Mouse (Mus musculus) gonadal fat pad, adult 2 months (tissue): ENCODE results near the gene Olfr1015. TPM values are rescaled to one million over a fixed set of nuclear protein-coding genes. Genes with fewer than 3 reads are reported as not detected.

Experiments used
- DNase-seq: peaks from one replicate; pipeline ENCODE4 v3.0.0-alpha.2; 2012; ENCODE audit warnings: low read depth
- polyA plus RNA-seq: library from polyadenylated mRNA; depleted of rRNA; stranded (reverse); fragments of >200 nt; gene quantifications from 2 replicates; pipeline ENCODE4 v1.2.3, GENCODE M21; 2012; rRNA removed

Olfr1015 gene
- not detected in 2 replicates for polyA plus RNA-seq

- no peak for DNase-seq
These were observed at the start of gene Olfr1015 for GRCm38 (mm10) chr2:85781717-85782116. Olfr1015 (plus strand) TSS chr2:85782017.

- no peak for DNase-seq
These were observed 28.0 kb upstream of the Olfr1015 start for GRCm38 (mm10) chr2:85753822-85754221.

- no peak for DNase-seq
These were observed 19.2 kb upstream of the Olfr1015 start, which contains the start of gene Olfr1012 for GRCm38 (mm10) chr2:85762666-85763065. Olfr1012 (minus strand) TSS chr2:85762766.

- no peak for DNase-seq
These were observed 15.0 kb upstream of the Olfr1015 start, which contains the start of gene Olfr1013 for GRCm38 (mm10) chr2:85766798-85767197. Olfr1013 (plus strand) TSS chr2:85767098.

- no peak for DNase-seq
These were observed 9.4 kb upstream of the Olfr1015 start, which contains the start of gene Olfr1014 for GRCm38 (mm10) chr2:85772413-85772812. Olfr1014 (plus strand) TSS chr2:85772713.

GRCm38 (mm10) chr2:85792331-85792730, 10.5 kb downstream of the Olfr1015 start:
- no peak for DNase-seq

GRCm38 (mm10) chr2:85802444-85802843, 20.6 kb downstream of the Olfr1015 start, which contains the start of gene Olfr1016:
Olfr1016 (minus strand) TSS chr2:85802544.
- DNase-seq, result no peak

GRCm38 (mm10) chr2:85804501-85804900, 22.7 kb downstream of the Olfr1015 start:
- DNase-seq, result no peak

GRCm38 (mm10) chr2:85818179-85818578, 36.4 kb downstream of the Olfr1015 start, which contains the start of gene Olfr1018:
Olfr1018 (plus strand) TSS chr2:85818479.
- DNase-seq, result no peak

Other genes starting within 250 kb of the Olfr1015 start
- gene Olfr996, start 202.8 kb upstream of the Olfr1015 start, polyA plus RNA-seq, result not detected in 2 replicates
- gene Olfr998, start 193.1 kb upstream of the Olfr1015 start, polyA plus RNA-seq, result not detected in 2 replicates
- gene Olfr1000, start 170.1 kb upstream of the Olfr1015 start, polyA plus RNA-seq, result not detected in 2 replicates
- gene Olfr1002, start 131.3 kb upstream of the Olfr1015 start, polyA plus RNA-seq, result not detected in 2 replicates
- gene Olfr154, start 117.6 kb upstream of the Olfr1015 start, polyA plus RNA-seq, result not detected in 2 replicates
- gene Olfr1006, start 103.2 kb upstream of the Olfr1015 start, polyA plus RNA-seq, result not detected in 2 replicates
- not detected in 2 replicates for gene Olfr1008, start 92.6 kb upstream of the Olfr1015 start, polyA plus RNA-seq
- not detected in 2 replicates for gene Olfr1009, start 66.6 kb upstream of the Olfr1015 start, polyA plus RNA-seq
- not detected in 2 replicates for gene Olfr1012, start 19.3 kb upstream of the Olfr1015 start, polyA plus RNA-seq
- gene Olfr1013, start 14.9 kb upstream of the Olfr1015 start, polyA plus RNA-seq, result not detected in 2 replicates
- gene Olfr1014, start 9.3 kb upstream of the Olfr1015 start, polyA plus RNA-seq, result not detected in 2 replicates
- not detected in 2 replicates for gene Olfr1016, start 20.5 kb downstream of the Olfr1015 start, polyA plus RNA-seq
- not detected in 2 replicates for gene Olfr1018, start 36.5 kb downstream of the Olfr1015 start, polyA plus RNA-seq
- not detected in 2 replicates for gene Olfr1019, start 63.5 kb downstream of the Olfr1015 start, polyA plus RNA-seq
- not detected in 2 replicates for gene Olfr1020, start 65.0 kb downstream of the Olfr1015 start, polyA plus RNA-seq
- gene Olfr1022, start 86.6 kb downstream of the Olfr1015 start, polyA plus RNA-seq, result not detected in 2 replicates
- gene Olfr1023, start 103.6 kb downstream of the Olfr1015 start, polyA plus RNA-seq, result not detected in 2 replicates
- not detected in 2 replicates for gene Olfr1024, start 123.0 kb downstream of the Olfr1015 start, polyA plus RNA-seq
- not detected in 2 replicates for gene Olfr1025-ps1, start 133.2 kb downstream of the Olfr1015 start, polyA plus RNA-seq
- not detected in 2 replicates for gene Olfr1026, start 139.5 kb downstream of the Olfr1015 start, polyA plus RNA-seq
- not detected in 2 replicates for gene Olfr1028, start 168.4 kb downstream of the Olfr1015 start, polyA plus RNA-seq
- not detected in 2 replicates for gene Olfr1029, start 191.9 kb downstream of the Olfr1015 start, polyA plus RNA-seq
- gene Olfr1030, start 197.3 kb downstream of the Olfr1015 start, polyA plus RNA-seq, result not detected in 2 replicates
- not detected in 2 replicates for gene Olfr1031, start 208.3 kb downstream of the Olfr1015 start, polyA plus RNA-seq
- gene Olfr1032, start 223.5 kb downstream of the Olfr1015 start, polyA plus RNA-seq, result not detected in 2 replicates
- gene Olfr1033, start 238.6 kb downstream of the Olfr1015 start, polyA plus RNA-seq, result 0.61 and 1.0 TPM in 2 replicates